Mouse (Mus musculus) c-Kit-positive CD71-negative TER-119-negative erythroid progenitor cells, embryonic 14.5 days (primary cell): Measurements from ENCODE around the gene Csnk1e.

Experiments used
- DNase-seq: peaks from one replicate; pipeline ENCODE4 v3.0.0-alpha.2; 2013; ENCODE audit warnings: low read depth

Gene Csnk1e

DNA sequence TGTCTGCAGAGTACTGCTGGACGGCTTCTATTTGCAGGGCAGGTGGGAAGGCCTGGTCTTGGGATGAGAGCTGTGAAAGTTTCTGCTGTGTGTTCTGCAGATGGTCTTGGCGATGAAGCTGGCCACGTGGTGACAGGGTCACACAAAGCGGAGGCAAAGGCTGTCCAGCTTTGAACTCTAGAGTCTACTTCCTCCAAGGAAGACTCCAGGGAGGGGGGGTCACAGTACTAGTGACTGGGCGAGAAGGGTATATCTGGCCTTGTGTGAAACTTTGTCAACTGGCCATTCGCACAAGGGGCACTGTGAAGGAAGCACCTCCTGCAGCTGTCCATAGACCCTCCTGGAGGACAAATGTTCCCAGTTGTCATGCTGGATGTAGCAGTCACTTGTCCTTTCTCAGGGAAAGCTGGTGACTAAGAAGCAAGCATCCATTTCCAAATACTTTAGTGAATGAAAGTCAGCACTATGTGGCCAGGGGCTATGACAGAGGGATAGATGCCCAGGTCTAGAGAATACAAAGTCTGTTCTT lies 32.6 kb downstream of the Csnk1e start:
- no peak for DNase-seq

DNA sequence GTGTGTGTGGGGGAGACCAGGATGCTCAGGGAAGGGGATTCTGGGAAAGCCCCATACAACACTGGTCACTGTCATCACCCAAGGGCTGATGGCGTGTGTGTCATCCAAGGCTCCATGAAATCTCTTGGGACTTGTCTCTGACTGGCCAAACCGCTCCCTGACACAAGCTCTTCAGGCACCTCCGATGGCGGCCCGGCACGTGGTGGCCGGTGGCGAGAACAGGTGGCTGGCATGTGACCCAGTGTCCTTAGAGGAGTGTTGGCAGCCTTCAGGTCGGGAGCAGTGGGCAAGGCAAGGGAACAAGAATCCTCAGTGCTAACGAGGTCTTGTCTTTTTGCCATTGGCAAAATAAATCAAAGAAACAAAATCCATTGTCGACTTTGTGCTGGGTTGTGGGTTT lies 36.7 kb downstream of the Csnk1e start:
- DNase-seq, result no peak

DNA sequence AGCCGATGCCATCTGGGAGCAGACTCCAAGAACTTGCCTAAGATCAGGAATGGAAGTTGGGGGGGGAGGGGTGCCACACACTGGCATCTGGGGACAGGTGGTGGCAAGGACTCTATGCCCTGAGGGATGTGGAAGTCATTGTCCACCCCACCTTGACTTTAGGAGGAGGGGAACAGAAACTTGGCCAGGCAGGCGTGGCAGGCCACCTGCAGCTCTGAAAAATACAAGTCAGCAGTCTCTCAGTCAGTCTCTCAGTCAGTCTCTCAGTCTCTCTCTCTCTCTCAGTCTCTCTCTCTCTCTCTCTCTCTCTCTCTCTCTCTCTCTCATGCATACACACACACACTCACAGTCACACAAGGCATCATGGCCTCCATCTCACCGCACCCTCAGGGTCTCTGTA lies 37.1 kb downstream of the Csnk1e start:
- DNase-seq, result no peak

DNA sequence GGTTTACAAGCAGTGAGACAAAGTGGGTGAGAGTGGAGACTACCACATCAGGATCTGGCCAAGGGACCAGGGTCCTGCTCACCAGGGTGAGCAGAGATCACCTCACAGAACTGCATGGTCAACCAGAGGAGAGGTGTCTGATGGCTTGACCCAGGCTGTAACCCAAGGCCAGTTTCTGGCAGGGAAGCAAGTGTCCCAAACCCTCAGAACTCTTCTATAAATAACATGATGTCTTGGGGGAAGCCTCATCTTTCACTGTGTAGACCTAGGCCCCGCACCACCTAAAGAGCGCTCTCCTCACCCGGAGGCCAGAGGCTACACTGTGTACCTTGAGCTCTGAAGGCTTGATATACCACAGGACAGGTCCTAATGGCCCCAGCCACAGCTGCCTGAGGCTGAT lies 38.0 kb downstream of the Csnk1e start:
- no peak for DNase-seq

DNA sequence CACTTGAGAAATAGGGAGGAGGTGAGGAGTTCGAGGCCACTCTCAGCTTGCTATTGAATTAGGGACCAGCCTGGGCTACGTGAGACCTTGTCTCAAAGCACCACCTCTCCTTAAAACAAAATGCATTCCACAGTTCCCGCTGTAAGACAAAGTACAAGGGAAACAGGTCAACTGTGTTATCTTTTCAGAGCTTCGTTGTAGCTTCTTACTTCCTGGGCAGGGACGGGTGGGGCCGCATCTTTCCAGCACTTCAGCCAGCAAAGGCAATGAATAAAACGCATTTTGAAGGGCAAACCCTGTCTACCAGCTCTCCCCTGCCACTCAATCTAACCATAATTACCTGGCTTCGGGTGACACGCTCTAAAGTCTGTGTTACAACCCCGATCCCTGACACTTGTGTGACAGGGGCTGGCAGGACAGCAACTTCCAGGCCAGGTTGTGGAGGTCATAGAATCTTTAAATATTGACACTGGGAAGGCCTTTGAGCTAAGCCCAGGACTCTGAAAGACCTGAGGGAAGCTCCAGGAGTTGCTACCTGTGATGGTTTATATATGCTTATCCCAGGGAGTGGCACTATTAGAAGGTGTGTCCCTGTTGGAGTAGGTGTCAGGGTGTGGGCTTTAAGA lies 38.8 kb downstream of the Csnk1e start:
- DNase-seq, result no peak

DNA sequence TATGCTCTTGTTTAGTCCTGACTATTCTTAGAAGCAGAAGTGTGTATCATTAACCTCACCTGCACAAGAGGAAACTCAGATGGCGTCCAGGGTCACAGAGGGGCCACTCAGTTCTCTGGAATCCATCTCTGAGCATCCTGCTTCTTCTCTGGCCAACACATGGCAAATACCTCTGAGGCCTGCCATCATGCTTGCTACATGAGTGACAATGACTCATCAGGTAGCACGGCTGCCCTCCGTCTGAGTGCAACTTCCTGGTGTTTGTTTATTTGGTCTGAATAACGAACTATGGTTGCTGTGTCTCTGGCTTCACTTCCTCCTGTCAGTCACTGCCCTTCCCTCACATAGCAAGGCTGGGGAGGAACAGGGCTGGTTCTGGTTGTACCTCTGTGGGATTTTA lies 40.9 kb downstream of the Csnk1e start:
- DNase-seq, result no peak

DNA sequence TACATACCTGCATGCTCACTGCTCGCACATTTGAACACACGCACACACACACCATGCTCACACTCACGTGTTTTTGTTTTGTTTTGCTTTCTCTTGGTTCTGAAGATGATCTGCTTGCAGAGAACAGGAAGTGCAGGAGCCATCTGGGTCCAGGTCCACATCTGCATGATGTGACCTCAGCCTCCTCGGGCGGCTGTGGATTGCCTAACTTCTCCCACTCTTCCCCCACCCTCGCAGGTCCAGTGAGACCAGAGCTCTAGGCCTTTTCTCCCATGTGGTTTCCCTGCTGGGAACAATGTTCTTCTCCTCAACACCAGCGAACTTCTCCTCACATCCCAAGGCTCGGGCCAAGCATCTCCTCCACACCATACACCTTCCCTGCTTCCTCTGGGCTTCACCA lies 41.6 kb downstream of the Csnk1e start:
- DNase-seq, result no peak

DNA sequence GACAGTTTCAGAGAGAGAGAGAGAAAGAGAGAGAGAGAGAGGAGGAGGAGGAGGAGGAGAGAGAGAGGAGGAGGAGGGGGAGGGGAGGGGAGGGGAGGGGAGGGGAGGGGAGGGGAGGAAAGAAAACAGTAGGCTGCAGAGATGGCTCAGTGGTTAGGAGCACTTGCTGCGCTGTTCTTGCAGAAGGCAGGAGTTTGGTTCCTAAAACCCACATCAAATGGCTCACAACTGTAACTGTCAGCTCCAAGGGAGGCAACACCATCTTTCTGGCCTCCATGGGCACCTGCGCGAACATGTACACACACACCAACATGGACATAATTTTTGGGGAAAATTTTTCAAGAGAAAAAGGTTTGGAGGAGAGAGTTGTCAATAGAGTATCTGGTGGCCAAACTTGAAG lies 42.2 kb downstream of the Csnk1e start:
- no peak for DNase-seq

DNA sequence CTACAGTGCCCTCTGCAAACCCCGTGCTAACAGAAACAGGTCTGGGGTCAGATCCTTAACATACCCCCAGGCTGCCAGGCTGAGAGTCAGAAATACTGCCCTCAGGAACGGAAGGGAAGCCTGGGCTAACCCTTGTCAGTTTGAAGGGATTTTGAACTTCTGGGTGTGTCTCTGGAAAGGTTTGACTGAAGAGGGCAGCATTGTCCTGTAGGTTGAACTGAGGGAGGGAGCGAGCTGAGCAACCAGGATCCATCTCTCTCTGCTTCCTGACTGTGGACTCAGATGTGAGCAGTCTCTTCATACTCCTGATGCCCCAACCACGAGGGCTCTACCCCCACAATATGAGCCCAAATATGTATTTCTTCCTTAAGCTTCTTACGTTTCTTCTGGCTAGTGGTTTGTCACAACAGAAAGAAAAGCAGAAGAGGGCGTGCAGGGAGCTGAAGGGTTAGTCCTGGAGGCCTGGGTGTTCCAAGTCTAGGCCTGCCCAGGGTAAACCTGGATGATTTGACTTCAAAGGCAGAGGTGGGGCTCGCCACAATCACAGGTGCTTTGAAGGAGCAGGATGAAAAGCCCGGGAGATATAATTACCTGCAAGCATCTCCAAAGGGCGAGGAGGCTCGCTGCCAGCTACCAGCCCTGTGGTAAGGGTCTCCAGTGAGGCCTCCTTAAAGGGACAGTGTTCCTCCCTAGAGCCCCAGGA lies 43.9 kb downstream of the Csnk1e start:
- DNase-seq, result no peak

DNA sequence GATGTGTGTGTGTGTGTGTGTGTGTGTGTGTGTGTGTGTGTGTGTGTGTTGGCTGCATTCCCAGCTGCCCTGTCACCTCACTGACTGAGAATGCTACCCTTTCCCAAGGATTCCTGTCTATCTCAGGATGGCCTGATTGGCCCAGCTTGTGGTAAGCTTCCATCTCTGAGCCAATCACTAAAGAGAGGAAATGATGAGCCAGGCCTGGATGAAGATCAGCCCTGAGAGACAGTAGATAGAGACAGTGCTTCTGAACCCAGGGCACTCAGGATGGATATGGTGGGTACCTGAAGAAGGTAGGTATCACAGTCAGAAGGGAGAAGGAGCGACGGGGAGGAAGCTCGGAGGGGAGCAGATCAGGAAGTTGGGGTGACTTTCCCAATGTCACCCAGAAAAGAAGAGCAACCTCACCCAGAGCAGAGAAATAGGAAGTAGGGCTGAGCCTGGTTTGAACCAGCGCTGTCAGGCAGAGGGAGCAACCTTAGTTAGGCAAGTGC lies 46.2 kb downstream of the Csnk1e start:
- no peak for DNase-seq

DNA sequence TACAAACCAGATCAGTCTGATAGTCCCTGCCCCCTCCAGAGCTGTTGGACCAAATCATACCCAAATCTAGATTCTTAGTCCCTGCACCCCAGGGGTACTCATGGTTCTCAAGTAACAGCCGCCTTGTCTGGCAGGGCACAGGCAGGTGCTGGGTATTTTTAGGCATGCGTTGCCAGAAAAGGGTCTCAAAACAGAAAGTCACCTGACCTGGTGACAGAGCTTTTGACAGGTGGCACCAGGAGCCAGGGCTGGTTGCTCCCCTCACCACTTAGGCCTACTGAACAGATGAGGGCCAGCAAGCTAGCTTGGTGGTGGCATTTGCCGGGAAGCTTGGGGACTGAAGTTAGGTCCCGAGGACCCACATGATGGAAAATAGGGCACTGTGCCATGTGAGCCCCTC lies 48.8 kb downstream of the Csnk1e start:
- no peak for DNase-seq

DNA sequence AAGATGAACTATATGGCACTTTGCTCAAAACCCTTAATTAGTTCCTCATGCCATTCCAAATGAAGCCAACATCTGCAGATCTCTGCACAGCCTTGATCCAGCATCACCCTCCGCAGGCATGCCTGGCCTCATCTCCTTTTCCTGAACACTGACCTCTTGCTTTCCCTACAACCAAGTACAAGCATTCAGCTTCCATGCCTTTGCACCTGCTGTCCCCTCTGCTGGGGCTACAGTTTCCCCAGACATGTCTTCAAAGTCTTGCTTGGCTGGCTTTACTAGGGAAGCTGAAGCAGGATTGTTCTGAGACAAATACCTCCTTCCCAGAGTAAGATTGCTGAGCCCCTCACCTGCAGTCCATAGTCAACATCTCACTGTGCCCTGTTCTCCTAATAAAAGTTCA lies 51.1 kb downstream of the Csnk1e start:
- no peak for DNase-seq

DNA sequence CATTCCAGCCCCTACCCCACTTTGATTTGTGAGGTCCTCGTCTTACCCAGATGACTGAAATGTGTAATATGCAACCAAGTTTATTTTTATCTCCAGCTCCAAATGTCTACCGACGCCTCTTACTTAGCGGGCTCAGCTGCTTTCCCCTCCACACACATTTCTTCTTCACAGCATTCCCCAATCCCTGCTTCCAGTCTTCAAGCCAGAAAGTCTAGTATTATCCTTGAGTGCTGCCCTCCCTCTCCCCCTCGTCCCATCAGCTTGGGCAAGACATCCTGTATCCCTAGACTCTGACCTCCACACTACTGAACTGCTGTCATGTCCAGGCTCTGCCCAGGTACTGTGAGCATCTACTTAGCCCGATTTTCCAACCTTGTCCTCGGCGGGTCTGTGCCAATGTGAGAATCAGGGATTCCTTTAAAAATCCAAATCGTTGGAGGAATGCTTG lies 51.6 kb downstream of the Csnk1e start:
- no peak for DNase-seq

DNA sequence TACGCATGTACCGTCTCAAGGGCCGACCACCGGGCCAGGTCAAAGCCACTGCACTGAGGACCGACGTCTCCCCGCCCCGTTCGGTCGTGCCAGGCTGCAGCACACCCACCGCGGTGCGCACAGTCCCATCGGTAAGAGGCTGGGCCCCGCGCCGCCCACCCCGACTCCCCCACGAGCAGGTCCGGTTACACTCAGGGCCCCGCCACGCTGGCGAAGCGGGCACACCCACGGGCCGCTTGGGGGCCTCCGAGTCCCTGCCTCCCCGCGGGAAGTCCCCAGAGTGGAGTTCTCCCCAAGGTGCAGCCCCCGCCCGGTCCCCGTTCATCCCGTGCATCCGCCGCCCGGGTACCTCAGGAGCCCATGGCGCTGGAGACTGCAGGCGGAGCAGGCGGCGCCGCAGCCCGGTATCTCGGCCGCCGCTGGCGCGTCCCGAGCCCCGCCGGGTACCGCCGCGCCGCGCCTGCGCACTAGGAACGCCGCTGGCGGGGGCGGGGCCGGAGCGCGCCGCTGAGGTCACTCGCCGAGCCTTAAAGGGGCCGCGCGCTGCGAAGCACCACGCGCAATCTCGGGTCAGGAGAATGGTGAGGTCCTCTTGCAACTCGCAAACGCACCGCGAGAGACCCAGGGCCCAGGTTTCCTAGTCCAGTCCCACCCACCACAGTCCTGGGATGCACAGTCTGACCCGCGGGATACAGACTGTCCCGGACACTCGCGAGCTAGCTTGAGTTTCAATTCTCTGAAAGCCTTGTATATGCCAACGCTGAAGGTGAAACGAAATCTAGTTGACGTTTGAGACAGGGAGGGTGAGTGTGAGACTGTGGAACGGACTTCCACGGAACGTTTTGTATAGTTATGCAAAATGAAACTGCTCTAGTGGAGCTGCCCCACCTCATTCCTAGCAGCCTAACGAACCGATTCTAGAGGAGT lies 52.3 kb downstream of the Csnk1e start, which contains the start of gene Tmem184b:
Gene Tmem184b, minus strand, starts transcription at position 734 of the 927 bp plus-strand sequence.
- DNase-seq, result peak; percentile 54

DNA sequence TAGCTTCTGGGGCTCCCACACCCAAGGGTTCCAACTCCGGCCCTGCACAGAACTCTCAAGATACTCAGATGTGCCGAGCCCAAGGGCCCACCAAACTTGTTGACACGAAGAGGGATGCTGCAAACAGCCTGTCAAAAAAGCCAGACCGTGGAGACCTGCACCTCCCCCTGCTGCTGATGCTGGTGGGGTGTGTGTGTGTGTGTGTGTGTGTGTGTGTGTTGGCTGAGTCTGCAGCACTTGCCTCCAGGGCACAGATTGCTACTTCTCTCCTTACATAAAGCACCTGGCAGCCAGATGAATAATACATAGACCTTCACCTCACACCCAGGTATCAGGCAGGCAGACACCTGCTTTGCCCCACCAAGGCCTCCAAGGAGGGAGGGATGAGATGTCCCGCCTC lies 53.2 kb downstream of the Csnk1e start:
- no peak for DNase-seq

DNA sequence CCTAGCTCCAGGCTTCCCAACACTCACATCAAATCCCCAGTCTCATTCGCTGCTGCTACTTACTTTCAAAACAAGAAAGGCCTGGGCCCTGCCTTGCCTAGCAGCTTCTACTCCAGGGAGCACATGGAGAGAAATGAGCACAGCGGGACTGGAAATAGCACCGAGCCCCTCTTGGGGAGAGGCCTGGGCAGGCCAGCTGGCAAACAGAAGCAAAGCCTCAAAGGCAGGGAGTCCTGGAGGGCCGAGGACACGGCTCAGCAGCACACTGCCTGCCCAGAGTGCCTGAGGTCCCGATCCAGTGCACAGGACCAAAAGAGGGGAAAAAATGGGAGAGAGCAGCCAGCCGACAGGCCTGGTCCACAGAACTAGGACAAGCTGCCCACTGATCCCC lies 54.4 kb downstream of the Csnk1e start:
- DNase-seq, result no peak

DNA sequence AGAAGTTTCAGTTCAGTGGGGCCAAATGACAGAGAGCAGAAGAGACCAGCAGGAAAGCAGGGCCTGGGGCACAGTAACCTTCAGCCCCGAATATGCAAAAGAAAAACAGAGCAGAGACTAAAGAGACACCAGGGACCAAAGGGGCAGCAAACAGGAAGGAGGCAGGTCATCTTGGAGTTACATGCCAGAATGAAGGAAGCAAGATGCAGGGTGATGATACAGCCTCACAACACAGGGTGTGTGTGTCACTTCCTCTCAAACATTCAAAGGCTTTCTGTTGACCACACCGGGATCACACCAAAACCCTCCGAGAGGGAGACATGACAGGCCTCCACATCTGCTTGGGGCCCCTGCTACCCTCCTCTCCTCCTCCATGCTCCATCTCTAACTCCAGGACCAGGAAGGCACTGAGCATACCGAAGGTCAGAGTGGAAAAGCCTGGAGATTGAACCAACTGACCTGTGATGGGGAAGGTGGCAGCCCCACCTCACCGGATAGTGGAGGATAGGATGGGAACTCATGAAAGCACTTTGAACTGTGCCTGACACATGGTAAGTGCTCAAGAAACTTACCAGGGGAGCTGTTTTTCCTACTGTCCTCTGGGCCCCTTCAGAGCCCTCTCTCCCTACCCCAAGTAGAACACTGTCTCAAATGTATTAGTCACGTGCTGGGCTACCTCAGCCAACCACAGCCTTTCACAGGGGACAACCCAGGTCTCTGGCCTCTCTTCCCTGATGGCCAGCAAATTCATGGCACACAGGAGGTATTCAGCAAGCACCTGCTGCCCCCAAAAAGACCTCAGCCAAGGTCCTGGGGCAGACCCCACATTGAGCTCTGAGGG lies 55.0 kb downstream of the Csnk1e start:
- no peak for DNase-seq

DNA sequence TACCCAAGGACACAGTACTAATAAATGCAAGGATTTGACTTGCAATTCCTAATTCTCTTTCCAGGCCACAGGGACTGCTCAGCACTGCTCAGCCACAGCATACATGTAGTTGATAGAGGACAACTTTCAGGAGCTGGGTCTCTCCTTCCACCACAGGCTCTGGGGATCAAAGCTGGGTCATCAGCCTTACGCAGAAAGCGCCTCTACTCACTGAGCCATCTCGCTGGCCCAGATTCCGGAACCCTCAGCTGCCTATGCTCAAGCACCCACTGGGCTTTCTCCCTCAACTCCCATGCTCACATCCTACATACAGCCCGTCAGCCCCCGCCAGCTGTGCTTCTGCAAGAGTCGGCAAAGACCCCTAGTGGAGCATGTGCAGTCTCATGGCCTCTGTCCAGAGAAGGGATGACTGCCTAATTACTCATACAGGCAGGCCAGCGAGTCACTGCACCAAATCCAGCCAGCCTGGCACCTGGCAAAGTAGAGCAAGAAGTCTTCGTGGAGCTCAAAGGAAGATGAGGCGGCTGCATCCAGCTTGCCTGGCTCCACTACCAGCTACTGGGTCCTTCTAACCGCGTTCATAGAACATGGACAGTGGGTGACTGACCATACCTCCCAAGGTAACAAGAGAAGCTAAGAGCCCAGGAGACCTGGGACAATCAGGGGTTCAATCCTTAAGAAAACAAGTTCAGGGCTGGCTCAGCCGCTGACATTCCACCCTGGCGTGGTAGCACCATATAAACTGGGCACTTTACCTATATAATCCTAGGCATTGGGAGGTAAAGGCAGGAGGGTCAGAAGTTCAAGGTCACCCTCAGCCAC lies 55.9 kb downstream of the Csnk1e start:
- DNase-seq, result no peak

DNA sequence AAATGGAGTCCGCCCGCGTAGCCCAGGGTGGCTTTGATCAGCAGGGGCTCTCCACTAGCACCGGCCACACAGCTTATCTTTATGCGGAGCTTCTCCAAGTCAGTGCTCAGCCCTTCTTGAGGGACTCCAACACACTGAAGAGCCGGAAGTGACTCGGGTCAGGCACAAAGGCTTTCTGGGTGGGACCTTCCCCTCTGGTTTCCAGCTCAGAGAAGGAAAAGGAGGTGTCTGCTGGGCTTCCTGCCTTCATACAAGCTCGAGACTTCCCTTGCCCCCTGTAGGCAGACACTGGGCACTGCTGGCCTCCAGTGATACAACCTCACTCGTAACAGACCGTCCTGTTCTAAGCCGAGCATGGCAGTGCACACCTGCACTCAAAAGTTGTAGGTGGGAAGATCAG lies 58.6 kb downstream of the Csnk1e start:
- DNase-seq, result peak; percentile 64

DNA sequence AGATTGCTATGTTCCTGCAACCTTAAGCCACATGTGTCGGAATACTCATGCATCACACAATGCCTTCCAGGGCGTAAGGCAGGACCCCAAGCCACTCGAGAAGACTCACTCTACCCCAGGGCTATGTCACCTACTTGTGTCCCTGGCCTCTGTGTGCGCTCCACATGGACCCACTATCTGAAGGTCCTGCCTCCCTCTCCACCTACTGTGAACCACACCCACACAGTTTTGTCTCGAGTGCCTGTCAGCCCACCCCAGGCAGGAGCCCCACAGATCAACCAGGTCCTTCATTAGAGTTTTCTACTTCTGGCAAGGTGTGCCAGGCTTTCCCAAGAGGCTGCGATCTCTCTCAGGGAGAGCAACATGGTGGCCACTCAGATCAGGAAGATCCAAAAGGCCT lies 60.1 kb downstream of the Csnk1e start:
- DNase-seq, result no peak

DNA sequence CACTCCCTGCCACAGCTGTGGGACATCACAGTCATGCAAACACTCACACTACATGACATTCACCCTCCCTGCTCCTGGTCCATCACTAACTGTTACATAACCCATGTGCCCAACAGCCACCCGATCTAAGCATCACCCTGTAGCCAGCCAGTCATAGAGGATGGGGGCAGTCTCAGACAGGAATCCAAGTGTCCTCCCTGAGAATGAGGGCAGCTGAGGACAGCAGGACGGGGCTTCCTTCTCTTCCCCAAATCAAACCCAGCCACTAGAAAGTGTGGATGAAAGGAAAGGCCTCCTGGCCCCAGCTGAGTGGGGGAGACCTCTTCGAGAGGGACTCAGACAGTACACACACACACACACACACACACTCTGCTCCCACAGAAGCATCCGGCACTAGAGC lies 60.5 kb downstream of the Csnk1e start:
- no peak for DNase-seq
